Mouse (Mus musculus) heart, embryonic 12.5 days (tissue): ENCODE results near the gene Cntn3. TPM values are rescaled to one million over a fixed set of nuclear protein-coding genes. Genes with fewer than 3 reads are reported as not detected.

Experiments used
- ATAC-seq: fragments of 200-750 bp; cut with Nextera tagmentation; 2 replicates; pipeline ENCODE4 v1.8.0; 2017; ENCODE audit warnings: moderate TSS enrichment, moderate library complexity; ENCODE audit not compliant: insufficient number of reproducible peaks, low FRiP score
- H3K27ac ChIP-seq: fragments of 300-500 bp; sonication (generic); 2 replicates; pipeline ENCODE4 v1.5.1; 2016; ENCODE audit warnings: mild to moderate bottlenecking, moderate library complexity; ENCODE audit not compliant: poor library complexity, severe bottlenecking
- H3K27me3 ChIP-seq: fragments of 300-500 bp; sonication (generic); replicated peaks from 2 replicates; pipeline ENCODE4 v1.6.1; 2016; ENCODE audit warnings: mild to moderate bottlenecking, moderate library complexity
- H3K36me3 ChIP-seq: fragments of 300-500 bp; sonication (generic); 2 replicates; pipeline ENCODE4 v1.6.1; 2016; ENCODE audit warnings: mild to moderate bottlenecking, moderate library complexity
- H3K4me1 ChIP-seq: fragments of 300-500 bp; sonication (generic); replicated peaks from 2 replicates; pipeline ENCODE4 v1.6.1; 2016; ENCODE audit warnings: mild to moderate bottlenecking
- H3K4me2 ChIP-seq: fragments of 300-500 bp; sonication (generic); 2 replicates; pipeline ENCODE4 v1.6.1; 2016; ENCODE audit warnings: mild to moderate bottlenecking, moderate library complexity
- H3K4me3 ChIP-seq: fragments of 300-500 bp; sonication (generic); 2 replicates; pipeline ENCODE4 v1.5.1; 2016; ENCODE audit warnings: mild to moderate bottlenecking
- H3K9ac ChIP-seq: fragments of 300-500 bp; sonication (generic); 2 replicates; pipeline ENCODE4 v1.6.1; 2016; ENCODE audit warnings: mild to moderate bottlenecking, moderate library complexity
- H3K9me3 ChIP-seq: fragments of 300-500 bp; sonication (generic); replicated peaks from 2 replicates; pipeline ENCODE4 v1.6.1; 2016; ENCODE audit warnings: mild to moderate bottlenecking, moderate library complexity
- WGBS: fragments of 180-500 bp; shearing (Covaris S2); methylation state at CpG from one replicate; pipeline ENCODE4 v1.1.7; 2016; 5-methylcytosine and 5-hydroxymethylcytosine counted together
- polyA plus RNA-seq: library from polyadenylated mRNA; unstranded; fragments of >200 nt; fragmentation: Nextera tagmentation; extraction: Ambion mirVana; gene quantifications from 2 replicates; pipeline ENCODE4 v1.2.1, GENCODE M21; 2016

The Cntn3 gene
- polyA plus RNA-seq, 1 experiment from 2014 or later, result 0.28 TPM

DNA sequence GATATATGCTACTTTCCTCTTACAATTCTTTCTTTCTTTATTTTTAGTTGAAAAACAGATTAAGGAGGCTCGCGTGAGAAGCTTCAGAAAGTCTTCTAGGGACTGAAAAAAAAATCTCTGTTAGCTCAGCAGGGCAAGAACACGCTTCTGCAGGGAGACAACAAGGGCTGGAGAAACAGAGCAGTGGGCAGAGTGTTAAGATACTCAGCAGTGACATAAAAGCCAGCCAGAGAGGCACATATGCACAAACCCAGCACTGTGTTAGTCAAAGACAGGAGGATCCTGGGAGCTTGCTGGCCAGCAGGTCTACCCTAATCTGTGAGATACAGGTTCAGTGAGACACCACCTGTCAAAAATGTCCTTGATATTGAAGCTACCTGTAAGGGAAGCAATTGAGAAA, 15.4 kb downstream of the Cntn3 start:
- H3K4me1 ChIP-seq, result no peaks in the 10 kb centered on the region
- H3K36me3 ChIP-seq, result no peaks in the 10 kb centered on the region
- no peak overlapping the region for H3K9ac ChIP-seq
- H3K9me3 ChIP-seq, result no peaks in the 10 kb centered on the region
- H3K27me3 ChIP-seq, result peaks cover 1% of the 10 kb centered on the region
- no peak for ATAC-seq
- no peak overlapping the region for H3K4me2 ChIP-seq
- 74% methylated on average over 3 of the region's 3 CpGs for WGBS
- no peak overlapping the region for H3K27ac ChIP-seq
- H3K4me3 ChIP-seq, result no peak overlapping the region

DNA sequence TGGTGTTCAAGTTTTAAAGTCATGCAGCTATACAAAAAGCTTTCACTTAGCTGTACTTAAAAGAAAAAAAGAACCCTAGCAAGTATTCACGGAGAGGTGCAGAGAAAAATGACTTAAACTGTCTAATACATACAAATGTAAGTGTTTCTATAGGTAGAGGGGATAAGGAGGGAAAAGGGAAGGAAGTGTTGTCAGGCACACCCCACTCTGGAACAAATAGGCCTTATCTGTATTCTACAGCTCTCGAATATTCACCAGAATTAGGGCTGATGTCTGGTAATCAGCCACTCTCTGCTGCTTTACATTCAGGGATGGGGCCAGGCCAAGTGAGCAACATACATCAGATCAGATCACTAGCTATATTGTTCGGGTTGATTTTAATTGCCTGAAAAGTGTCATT, 16.4 kb downstream of the Cntn3 start:
- Histone ChIP-seq H3K9me3 (no peaks in the 10 kb centered on the region), H3K9ac (no peak overlapping the region), H3K36me3 (no peaks in the 10 kb centered on the region), H3K27ac (no peak overlapping the region), H3K27me3 (no peaks in the 10 kb centered on the region), H3K4me2 (no peak overlapping the region), H3K4me1 (no peaks in the 10 kb centered on the region), H3K4me3 (no peak overlapping the region)
- WGBS, result 42% methylated on average over 3 of the region's 3 CpGs
- ATAC-seq, result 0 out of 2 replicates have a peak, but pooled peaks have one; percentile 48

DNA sequence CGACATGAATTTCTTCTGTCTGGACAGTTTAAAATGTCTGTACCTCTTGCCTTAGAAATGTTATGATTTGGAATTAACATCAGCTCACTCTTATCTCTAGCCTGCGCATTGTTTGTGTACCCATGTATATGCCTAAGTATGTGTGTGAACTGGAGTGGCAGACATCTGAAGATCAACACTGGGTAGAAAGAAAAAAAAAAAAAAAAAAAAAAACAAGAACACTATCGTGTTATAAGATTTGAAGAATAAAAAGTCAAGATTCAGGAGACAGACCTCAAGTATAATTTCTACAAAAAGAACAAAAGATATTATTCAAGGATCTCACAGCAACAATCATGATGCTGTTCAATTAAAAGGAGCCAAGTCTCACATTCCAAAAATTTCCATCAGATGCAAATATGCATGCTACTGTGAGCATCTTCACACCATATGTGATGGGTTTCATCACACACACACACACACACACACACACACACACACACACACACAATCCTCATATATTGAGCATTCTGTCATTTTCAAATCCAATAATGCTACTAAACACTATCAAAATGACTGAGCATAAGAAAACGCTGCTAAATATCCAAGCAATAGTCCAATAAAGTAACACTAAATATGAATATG, 17.0 kb downstream of the Cntn3 start:
- Histone ChIP-seq H3K27me3 (no peaks in the 10 kb centered on the region), H3K4me1 (no peaks in the 10 kb centered on the region), H3K4me3 (no peak overlapping the region), H3K27ac (no peak overlapping the region), H3K9me3 (no peaks in the 10 kb centered on the region), H3K9ac (no peak overlapping the region), H3K4me2 (no peak overlapping the region), H3K36me3 (no peaks in the 10 kb centered on the region)
- ATAC-seq, result no peak
- 83% methylated on average over 4 of the region's 4 CpGs for WGBS

DNA sequence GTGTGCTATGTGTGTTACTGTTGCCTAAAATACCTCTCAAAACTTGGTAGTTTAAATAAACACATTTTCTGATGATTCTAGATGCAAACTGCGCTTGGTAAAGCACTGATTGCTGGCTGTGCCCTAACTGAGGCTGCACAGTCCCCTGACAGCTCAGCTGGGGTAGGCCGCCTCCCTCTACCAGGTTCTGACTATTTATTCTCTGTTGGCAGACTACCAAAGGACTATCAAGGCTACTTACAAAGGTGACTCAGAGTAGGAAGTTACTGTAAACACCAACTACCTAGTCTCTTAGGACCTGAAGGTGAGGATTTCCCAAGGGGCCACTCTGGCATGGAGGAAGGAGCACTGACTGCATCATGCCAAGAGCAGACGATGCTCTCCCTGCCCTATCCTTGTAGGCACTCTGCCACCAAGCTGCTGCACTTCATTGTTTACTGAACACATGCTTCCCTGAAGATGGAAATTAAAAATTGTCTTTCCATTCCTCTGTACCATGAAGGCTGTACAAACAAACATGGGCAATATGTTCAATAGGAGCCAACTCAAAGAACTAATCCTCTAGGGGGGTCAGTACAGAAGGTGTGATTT, 17.7 kb downstream of the Cntn3 start:
- H3K27me3 ChIP-seq, result no peaks in the 10 kb centered on the region
- no peaks in the 10 kb centered on the region for H3K9me3 ChIP-seq
- H3K4me2 ChIP-seq, result no peak overlapping the region
- H3K27ac ChIP-seq, result no peak overlapping the region
- ATAC-seq, result no peak
- H3K9ac ChIP-seq, result no peak overlapping the region
- H3K36me3 ChIP-seq, result no peaks in the 10 kb centered on the region
- H3K4me3 ChIP-seq, result no peak overlapping the region
- no peaks in the 10 kb centered on the region for H3K4me1 ChIP-seq
- WGBS, result 81% methylated on average over 3 of the region's 3 CpGs

DNA sequence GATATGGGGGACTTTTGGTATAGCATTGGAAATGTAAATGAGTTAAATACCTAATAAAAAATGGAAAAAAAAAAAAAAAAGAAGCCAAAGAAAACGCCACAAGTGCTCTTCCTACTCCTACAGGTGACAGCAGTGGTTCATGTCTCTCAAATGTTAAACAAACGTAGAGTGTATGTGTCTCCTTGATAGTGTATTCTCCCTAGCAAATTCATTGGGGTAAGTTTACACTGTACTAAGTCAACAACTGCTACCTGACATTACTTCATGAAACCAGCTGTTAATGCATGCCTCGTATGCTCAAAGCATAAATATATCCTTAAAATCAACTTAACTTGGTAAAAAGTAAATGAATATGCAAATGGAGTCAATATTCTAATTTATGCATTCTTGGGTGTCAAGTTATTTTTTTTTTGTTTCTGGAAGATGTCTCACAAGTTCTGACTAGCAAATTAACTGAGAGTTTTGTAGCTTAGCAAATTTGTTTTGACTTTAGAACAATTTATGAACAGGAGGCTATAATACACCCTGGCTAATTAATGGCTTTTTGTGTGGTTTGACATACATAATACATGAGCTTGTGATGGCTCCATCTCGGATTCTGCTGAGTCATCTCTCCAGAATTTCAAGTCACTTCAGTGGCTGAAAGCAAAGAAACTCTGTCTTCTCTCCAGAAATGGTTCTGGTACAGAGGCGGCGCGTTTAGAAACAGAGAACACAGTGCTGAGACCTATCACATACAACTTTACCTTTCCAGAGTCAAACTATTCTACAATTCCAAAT, 31.1 kb downstream of the Cntn3 start:
- ATAC-seq, result no peak
- no peak overlapping the region for H3K4me2 ChIP-seq
- 73% methylated on average over 7 of the region's 7 CpGs for WGBS

DNA sequence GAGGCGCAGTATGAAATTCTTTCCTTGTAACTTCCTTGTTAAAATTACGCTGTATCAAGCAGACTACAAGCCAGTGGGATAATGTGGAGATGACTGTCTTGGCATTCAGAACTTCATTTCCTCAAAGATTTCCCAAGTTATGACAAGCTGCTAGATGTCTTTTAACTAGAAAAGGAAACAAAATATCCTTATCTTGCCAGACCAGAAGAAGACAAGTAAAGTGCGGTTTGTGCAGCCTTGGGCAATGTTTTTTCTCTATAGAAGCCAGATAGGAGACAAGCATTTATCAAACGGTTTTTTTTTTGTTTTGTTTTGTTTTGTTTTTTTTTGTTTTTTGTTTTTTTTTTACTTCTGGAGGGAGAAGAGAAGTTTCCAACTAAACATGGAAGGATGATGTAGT, 37.3 kb downstream of the Cntn3 start:
- Histone ChIP-seq H3K9ac (no peak overlapping the region), H3K27me3 (no peaks in the 10 kb centered on the region), H3K36me3 (no peaks in the 10 kb centered on the region), H3K27ac (no peak overlapping the region), H3K4me1 (no peaks in the 10 kb centered on the region), H3K4me3 (no peak overlapping the region), H3K4me2 (no peak overlapping the region), H3K9me3 (no peaks in the 10 kb centered on the region)
- WGBS, result 58% methylated on average over 4 of the region's 4 CpGs
- no peak for ATAC-seq

More for the DNA sequence above, 31.1 kb downstream of the Cntn3 start:
- no peaks in the 10 kb centered on the region for H3K36me3 ChIP-seq
- no peaks in the 10 kb centered on the region for H3K9me3 ChIP-seq
- no peaks in the 10 kb centered on the region for H3K4me1 ChIP-seq
- H3K27ac ChIP-seq, result no peak overlapping the region
- no peak overlapping the region for H3K9ac ChIP-seq
- H3K4me3 ChIP-seq, result no peak overlapping the region
- H3K27me3 ChIP-seq, result no peaks in the 10 kb centered on the region

DNA sequence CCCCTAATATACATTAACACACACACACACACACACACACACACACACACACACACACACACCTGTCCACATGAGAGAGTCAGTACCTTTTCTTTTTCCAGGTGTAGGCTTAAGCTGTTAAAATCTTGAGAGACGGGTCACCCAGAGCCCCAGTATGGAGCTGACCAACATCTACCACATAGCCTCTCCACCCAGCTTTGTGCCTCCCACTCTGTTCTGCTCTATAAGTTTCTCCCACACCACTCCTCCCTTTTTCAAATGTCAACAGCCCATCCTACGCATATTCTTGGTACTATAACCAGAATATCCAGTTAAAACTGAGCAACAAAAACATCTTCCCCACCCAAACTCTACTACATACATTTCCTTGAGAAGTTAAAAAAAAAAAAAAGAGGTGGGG, 49.9 kb downstream of the Cntn3 start:
- Histone ChIP-seq H3K9ac (no peak overlapping the region), H3K4me2 (no peak overlapping the region), H3K4me1 (no peaks in the 10 kb centered on the region), H3K9me3 (no peaks in the 10 kb centered on the region), H3K27ac (no peak overlapping the region), H3K4me3 (no peak overlapping the region), H3K36me3 (no peaks in the 10 kb centered on the region), H3K27me3 (no peaks in the 10 kb centered on the region)
- ATAC-seq, result no peak
- WGBS, result 72% methylated on average over 2 of the region's 2 CpGs

DNA sequence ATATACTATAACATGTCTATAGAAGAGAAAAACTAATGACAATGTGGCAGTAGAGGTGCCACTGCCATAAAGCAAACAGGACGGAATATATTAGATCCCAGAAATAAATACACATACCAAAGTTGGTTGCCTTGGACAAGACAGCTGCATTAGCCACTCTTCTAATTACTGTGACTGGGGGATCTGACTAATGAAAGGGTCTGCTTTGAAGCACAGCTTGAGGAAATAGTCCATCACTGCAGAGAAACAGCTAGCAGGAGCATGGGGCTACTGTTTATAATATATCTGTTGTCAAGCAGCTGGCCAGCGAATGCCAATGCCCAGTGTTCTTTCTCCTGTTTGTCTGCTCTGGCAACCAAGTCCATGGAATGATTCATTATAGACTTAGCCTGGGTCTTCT, 51.9 kb downstream of the Cntn3 start:
- Histone ChIP-seq H3K4me1 (no peaks in the 10 kb centered on the region), H3K27ac (no peak overlapping the region), H3K27me3 (no peaks in the 10 kb centered on the region), H3K4me3 (no peak overlapping the region), H3K9me3 (no peaks in the 10 kb centered on the region), H3K36me3 (no peaks in the 10 kb centered on the region), H3K9ac (no peak overlapping the region), H3K4me2 (no peak overlapping the region)
- no peak for ATAC-seq
- WGBS, result 75% methylated on average over 2 of the region's 2 CpGs

DNA sequence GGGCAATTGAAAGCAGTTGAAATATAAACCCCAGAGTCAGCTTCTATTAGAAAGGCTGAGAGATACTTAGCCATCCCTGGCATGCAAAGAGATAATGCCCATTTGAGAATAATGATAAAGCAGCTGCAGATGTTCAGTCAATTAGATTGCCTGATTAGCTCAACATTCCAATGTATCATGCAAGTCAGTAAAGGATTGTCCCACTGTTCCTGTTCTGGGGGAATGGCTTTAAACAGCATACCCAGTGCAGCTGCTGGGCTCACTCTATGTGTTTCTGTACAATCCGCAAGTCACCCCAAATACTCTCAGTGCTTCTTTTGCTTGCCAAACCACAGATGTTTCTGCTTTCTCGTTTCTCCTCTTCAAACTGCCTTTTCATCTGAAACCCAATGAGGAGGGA, 57.7 kb downstream of the Cntn3 start:
- no peaks in the 10 kb centered on the region for H3K4me1 ChIP-seq
- 65% methylated on average over 2 of the region's 2 CpGs for WGBS
- no peak overlapping the region for H3K4me2 ChIP-seq
- no peaks in the 10 kb centered on the region for H3K27me3 ChIP-seq
- ATAC-seq, result no peak
- H3K27ac ChIP-seq, result no peak overlapping the region
- no peaks in the 10 kb centered on the region for H3K9me3 ChIP-seq
- no peak overlapping the region for H3K9ac ChIP-seq
- no peaks in the 10 kb centered on the region for H3K36me3 ChIP-seq
- H3K4me3 ChIP-seq, result no peak overlapping the region

DNA sequence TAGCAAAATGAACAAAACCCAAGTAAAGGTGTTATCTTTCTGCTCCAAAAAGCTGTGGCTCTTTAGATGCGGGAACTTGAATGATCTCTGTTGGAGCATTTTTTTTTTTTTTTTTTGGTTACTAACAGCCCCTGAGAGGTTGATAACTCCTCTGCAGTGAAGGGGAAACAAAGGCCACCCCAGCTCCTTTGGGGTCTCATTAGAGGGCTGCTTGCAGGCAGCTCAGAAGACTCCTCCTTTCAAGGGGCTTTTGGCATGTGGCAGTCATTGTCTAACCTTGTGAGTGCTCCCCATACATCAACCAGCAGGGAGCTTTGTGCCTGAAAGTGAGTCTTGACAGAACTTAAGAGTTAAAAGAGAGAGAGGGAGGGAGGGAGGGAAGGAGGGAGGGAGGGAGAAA, 60.8 kb downstream of the Cntn3 start:
- no peak overlapping the region for H3K4me2 ChIP-seq
- no peaks in the 10 kb centered on the region for H3K9me3 ChIP-seq
- H3K4me1 ChIP-seq, result no peaks in the 10 kb centered on the region
- no peaks in the 10 kb centered on the region for H3K27me3 ChIP-seq
- no peak overlapping the region for H3K4me3 ChIP-seq
- H3K36me3 ChIP-seq, result no peaks in the 10 kb centered on the region
- no peak for ATAC-seq
- 39% methylated on average over 1 of the region's 1 CpGs for WGBS
- H3K9ac ChIP-seq, result no peak overlapping the region
- no peak overlapping the region for H3K27ac ChIP-seq

DNA sequence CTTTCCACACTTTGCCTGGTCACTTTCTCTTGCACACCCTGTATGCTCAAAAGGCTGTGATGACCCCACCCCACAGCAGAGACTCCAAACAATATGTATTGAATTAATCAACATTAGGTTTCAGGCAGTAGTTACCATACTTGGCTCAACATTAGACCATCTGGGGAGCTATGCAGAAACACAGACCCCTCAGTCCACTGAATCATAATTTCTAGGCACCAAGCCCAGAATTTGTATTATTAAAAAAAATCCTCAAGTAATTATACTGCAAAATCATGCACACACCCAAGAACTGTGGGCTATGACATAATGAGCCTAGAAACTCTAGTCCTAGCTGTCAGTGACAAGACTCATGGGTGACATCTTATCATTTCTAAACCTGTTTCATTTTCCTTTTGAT, 87.4 kb downstream of the Cntn3 start:
- Histone ChIP-seq H3K36me3 (no peaks in the 10 kb centered on the region), H3K9me3 (no peaks in the 10 kb centered on the region), H3K9ac (no peak overlapping the region), H3K4me1 (no peaks in the 10 kb centered on the region), H3K4me2 (no peak overlapping the region), H3K4me3 (no peak overlapping the region), H3K27me3 (no peaks in the 10 kb centered on the region), H3K27ac (no peak overlapping the region)
- ATAC-seq, result no peak
